Mouse (Mus musculus) left cerebral cortex, postnatal 25 days (tissue): Measurements from ENCODE around the gene Gm15155. TPM values are rescaled to one million over a fixed set of nuclear protein-coding genes. Genes with fewer than 3 reads are reported as not detected.
"Not testable (repeated sequence)": the region's sequence is repeated elsewhere in the genome, so short reads cannot be mapped to it uniquely, and the experiment has no call there.

Experiments
- DNase-seq, 2 experiments: peaks; one replicate each; pipeline ENCODE4 v3.0.0; 2022; ENCODE audit warnings: low spot score in 2 of 2, mixed read lengths in 1 of 2
- intact Hi-C: fragments of 180-260 bp; cut with DNase I; formaldehyde crosslinking; loops from one replicate; pipeline ENCODE4 v1.15.1; 2025
- total RNA-seq, 2 experiments: library from RNA; stranded (reverse); gene quantifications; 2 replicates each; pipeline ENCODE4 v1.2.3; 2021

The Gm15155 gene
- total RNA-seq, 2 experiments from 2014 or later = 1.0 to 1.7 TPM

DNA sequence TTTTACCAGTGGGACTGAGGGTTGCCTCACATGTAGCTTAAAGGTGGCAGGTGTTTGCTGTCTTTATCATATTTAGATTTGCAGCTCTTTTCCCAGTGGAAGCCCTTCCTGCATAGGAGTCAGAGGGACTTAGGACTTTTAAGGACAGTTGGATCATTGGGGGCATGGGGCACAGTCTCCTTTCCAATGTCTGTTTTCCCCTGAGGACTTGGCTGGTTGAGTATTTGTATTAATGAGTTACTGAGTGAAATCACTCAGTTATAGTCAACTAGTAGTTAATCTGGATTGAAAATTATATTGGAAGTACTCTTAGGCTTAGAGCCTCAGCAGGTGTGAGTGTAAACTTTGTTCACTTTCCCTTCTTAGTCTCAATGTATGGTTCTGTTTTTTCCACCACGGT lies 275.5 kb downstream of the Gm15155 start:
- intact Hi-C loops = no loop called here
- no peak for DNase-seq

DNA sequence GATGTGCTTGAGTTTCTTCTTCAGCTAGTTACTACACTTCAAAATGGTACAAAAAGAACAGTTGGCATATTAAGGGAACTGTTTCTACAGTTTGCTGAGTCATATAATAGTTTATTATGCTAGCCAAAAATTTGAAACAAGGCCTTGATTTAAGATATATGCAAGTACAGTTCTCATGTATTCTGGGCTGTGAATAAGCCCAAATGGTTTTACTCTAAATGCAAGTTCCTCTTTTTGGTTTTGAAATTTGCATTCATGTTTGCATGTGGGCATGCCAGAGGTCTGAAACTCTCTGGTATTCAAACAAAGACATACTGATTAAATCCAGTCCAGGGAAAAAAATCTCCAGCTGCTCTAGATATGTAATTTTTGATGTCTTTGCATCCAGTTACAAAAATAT lies 277.2 kb downstream of the Gm15155 start:
- intact Hi-C loops = no loop called here
- peak in 1 of 2 experiments; percentile 32 for DNase-seq

DNA sequence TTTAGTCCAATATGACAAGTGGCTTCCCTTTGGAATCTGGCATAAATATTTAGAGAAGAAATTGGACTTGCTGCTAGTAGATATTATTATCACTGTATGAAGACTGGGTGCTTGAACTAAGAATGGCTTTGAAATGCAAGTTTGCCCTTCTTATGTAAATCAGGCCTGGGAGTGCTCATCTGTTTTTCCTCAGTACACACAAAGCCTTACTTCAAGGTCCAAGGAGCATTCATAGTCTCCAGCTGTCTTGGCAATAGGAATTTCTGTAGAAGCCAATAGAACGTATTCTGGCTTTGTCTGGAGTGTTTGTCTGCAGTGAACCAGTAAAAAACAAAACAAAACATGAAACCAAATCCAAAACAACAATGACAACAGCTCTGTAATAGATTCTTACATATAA lies 278.6 kb downstream of the Gm15155 start:
- no peak for DNase-seq
- intact Hi-C loops = no loop called here

DNA sequence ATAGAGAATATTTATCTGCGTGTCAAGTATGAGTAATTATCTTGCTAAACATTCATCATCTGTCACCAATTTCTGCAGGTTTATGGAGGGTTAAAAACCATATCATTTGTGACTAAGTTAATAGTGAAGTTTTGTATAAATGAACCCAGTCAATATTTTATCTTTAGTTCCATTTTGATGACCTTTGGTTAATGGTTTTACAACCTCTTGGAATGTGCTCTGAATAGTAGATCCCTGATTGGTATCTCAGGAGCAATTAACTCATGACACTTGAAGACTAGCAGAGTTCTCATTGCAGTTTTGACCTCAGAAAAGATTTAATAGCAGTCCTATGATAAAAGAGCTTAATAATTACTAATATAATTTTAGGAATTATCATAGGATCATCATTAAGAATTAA lies 385.2 kb downstream of the Gm15155 start:
- intact Hi-C loops = no loop called here
- no peak for DNase-seq

DNA sequence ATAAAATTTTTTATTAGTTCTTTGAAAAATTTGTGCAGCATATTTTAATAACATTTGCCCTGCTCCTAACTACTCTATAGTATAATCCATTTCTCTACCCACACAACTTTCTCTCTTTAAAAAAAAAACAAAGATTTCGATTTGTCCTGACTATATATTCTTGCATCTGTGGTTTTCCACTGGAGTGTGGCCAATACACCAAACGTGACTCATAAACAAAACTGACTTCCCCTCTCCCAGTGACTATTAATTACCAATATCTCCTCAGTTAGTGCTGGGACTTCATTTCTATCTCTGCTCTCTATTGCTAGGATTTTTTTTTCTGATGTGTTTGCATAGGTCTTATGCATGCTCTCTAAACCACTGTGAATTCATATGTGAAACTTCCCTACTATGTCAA lies 531.2 kb downstream of the Gm15155 start:
- DNase-seq = no peak
- intact Hi-C loops = no loop called here

DNA sequence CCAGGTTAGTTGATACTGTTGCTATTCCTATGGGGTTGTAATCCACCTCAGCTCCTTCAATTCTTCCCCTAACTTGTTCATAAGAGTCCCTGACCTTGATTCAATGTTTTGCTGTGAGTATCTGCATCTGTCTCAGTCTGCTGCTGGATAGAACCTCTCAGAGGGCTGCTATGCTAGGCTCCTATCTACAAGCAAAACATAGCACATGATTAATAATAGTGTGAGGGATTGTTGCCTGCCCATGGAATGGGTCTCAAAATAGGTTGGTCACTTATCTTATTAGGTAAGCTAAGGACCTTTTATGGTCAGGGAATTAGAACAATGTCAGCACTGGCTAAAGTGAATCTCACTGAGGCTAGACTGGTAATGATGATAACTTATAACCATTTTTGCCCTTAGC lies 547.0 kb downstream of the Gm15155 start:
- intact Hi-C loops = no loop called here
- no peak for DNase-seq

DNA sequence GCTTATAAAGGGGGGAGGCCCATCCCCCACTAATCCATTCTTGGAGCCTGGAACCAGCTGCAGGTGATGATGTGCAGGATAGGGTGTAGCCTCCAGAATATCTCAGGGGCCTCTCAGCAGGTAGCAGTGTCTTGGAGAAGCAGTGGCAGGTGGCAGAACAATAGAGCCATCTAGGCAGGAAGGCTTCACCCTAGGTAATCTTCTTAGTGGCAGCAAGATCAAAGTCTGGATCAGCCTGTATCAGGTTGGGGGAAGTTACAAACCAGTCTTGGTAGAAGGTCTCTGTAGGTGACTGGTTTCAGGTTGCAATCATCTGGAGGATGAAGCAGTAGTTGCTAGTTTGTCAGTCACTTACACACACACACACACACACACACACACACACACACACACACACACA lies 679.3 kb downstream of the Gm15155 start:
- DNase-seq, intact Hi-C loops: not testable (repeated sequence)

Other genes starting within 250 kb of the Gm15155 start
- 10 to 100 TPM; 18.8 to 19.6 TPM for gene Ptchd1, start 927 bp upstream of the Gm15155 start, total RNA-seq